Mouse (Mus musculus) ES-E14 (cell line): ENCODE measurements at regions not wholly inside any gene's neighbourhood (a gene's known extent, or its start where the extent isn't known, plus 50 kb on each side); places are given as distances from the start of the nearest gene placed in this dataset.

ENCODE experiments used
- CHD2 ChIP-seq: IDR thresholded peaks from 2 replicates; pipeline ENCODE4 v1.6.1; 2014; ENCODE audit warnings: mild to moderate bottlenecking, low read depth, low read length, inconsistent platforms
- HCFC1 ChIP-seq: IDR thresholded peaks from 2 replicates; pipeline ENCODE4 v1.6.1; 2012; ENCODE audit warnings: low read length, inconsistent platforms, borderline replicate concordance; ENCODE audit not compliant: insufficient read depth
- MAFK ChIP-seq: IDR thresholded peaks from 2 replicates; pipeline ENCODE4 v1.6.1; 2014; ENCODE audit warnings: mild to moderate bottlenecking, low read depth, low read length, inconsistent platforms; ENCODE audit not compliant: insufficient read depth
- ZC3H11A ChIP-seq: IDR thresholded peaks from 2 replicates; pipeline ENCODE4 v1.6.1; 2012; ENCODE audit warnings: low read depth, mild to moderate bottlenecking, inconsistent platforms, low read length, borderline replicate concordance
- ZNF384 ChIP-seq: IDR thresholded peaks from 2 replicates; pipeline ENCODE4 v1.6.1; 2012; ENCODE audit warnings: low read depth, low read length, inconsistent platforms

- TF ChIP-seq ZC3H11A (peak; percentile 19; the same call in 1 of the 2 replicates), CHD2 (no peak), HCFC1 (no peak), MAFK (no peak), ZNF384 (no peak)
Observed at GRCm38 (mm10) chr17:67473137-67473536, 118.9 kb upstream of the Ptprm start.
